Mouse (Mus musculus): Measurements from ENCODE around the gene Grap2. TPM values are rescaled to one million over a fixed set of nuclear protein-coding genes. Genes with fewer than 3 reads are reported as not detected.

Gene Grap2
- total and polyA plus RNA-seq, 3 experiments, result 0.62 to 5.1 TPM; not detected in 1

- no peaks in the 10 kb centered on the region for H3K36me3 ChIP-seq (ENCODE audit: control insufficient read depth in 1 of 2, insufficient read depth in 2 of 2, low read length in 2 of 2)
- H3K9me3 ChIP-seq (replicated peaks; ENCODE audit: insufficient read depth, low read length), result no peaks in the 10 kb centered on the region
- peak; percentile 6 for DNase-seq (ENCODE audit: low read depth, low spot score)
- no peaks in the 10 kb centered on the region for H3K79me2 ChIP-seq (ENCODE audit: control insufficient read depth, insufficient read depth, low read length, poor library complexity)
- no peaks in the 10 kb centered on the region for H3K4me1 ChIP-seq (ENCODE audit: control insufficient read depth in 1 of 2, insufficient read depth in 2 of 2, low read length in 2 of 2)
- H3K27me3 ChIP-seq (ENCODE audit: control insufficient read depth in 1 of 2, insufficient read depth in 2 of 2, low read length in 2 of 2), result peaks cover 6 to 9% of the 10 kb centered on the region in 2 experiments; a peak in 3 of 4 replicates
- no peak overlapping the region for H3K27ac ChIP-seq (ENCODE audit: control insufficient read depth, low read depth, low read length)
- TF ChIP-seq MAZ (IDR thresholded peaks at IDR 0.05; ENCODE audit: low read depth, low read length) (no peak), CTCF (IDR thresholded peaks at IDR 0.05 in 2 of 3, conservative IDR thresholded peaks at IDR 0.05 in 1 of 3; ENCODE audit: control insufficient read depth in 1 of 3, insufficient read depth in 1 of 3, low read depth in 2 of 3, low read length in 3 of 3, poor library complexity in 1 of 3, severe bottlenecking in 1 of 3) (no peak), JUND (IDR thresholded peaks at IDR 0.05; ENCODE audit: low read depth, low read length) (no peak), MYC (IDR thresholded peaks at IDR 0.05; ENCODE audit: low read depth, low read length) (no peak), NRF1 (IDR thresholded peaks at IDR 0.05; ENCODE audit: insufficient read depth, low read depth, low read length, poor library complexity, severe bottlenecking) (no peak), UBTF (IDR thresholded peaks at IDR 0.05; ENCODE audit: borderline replicate concordance, insufficient read depth, low read depth, low read length) (no peak), BHLHE40 (IDR thresholded peaks at IDR 0.05; ENCODE audit: borderline replicate concordance, low read depth, low read length) (no peak)
- H3K4me3 ChIP-seq (ENCODE audit: control insufficient read depth in 1 of 2, insufficient read depth in 1 of 2, low read depth in 2 of 2, low read length in 2 of 2), result no peak overlapping the region
- H3K9ac ChIP-seq (ENCODE audit: control insufficient read depth, low read depth, low read length, poor library complexity, severe bottlenecking), result no peak overlapping the region
Measured at GRCm38 (mm10) chr15:80653865-80654264, 81.5 kb downstream of the Grap2 start.

GRCm38 (mm10) chr15:80658815-80659471, 86.5 kb downstream of the Grap2 start:
- H3K27me3 ChIP-seq (ENCODE audit: control insufficient read depth in 1 of 2, insufficient read depth in 2 of 2, low read length in 2 of 2), result peaks cover 6 to 9% of the 10 kb centered on the region in 2 experiments; a peak in 3 of 4 replicates
- no peaks in the 10 kb centered on the region for H3K36me3 ChIP-seq (ENCODE audit: control insufficient read depth in 1 of 2, insufficient read depth in 2 of 2, low read length in 2 of 2)

More at GRCm38 (mm10) chr15:80658815-80659471, 86.5 kb downstream of the Grap2 start:
- no peak for DNase-seq (ENCODE audit: low read depth, low spot score)
- Histone ChIP-seq H3K27ac (ENCODE audit: control insufficient read depth, low read depth, low read length) (no peak overlapping the region), H3K4me1 (ENCODE audit: control insufficient read depth in 1 of 2, insufficient read depth in 2 of 2, low read length in 2 of 2) (no peaks in the 10 kb centered on the region), H3K9ac (ENCODE audit: control insufficient read depth, low read depth, low read length, poor library complexity, severe bottlenecking) (no peak overlapping the region), H3K4me3 (ENCODE audit: control insufficient read depth in 1 of 2, insufficient read depth in 1 of 2, low read depth in 2 of 2, low read length in 2 of 2) (no peak overlapping the region), H3K9me3 (replicated peaks; ENCODE audit: insufficient read depth, low read length) (no peaks in the 10 kb centered on the region), H3K79me2 (ENCODE audit: control insufficient read depth, insufficient read depth, low read length, poor library complexity) (no peaks in the 10 kb centered on the region)
- no peak for TF ChIP-seq MAFK (IDR thresholded peaks at IDR 0.05; ENCODE audit: borderline replicate concordance, low read depth, low read length)
- no peak for TF ChIP-seq TAL1 (IDR thresholded peaks at IDR 0.05; ENCODE audit: low read length)
- TF ChIP-seq HCFC1 (IDR thresholded peaks at IDR 0.05; ENCODE audit: low read depth, low read length), result no peak
- TF ChIP-seq CTCF (IDR thresholded peaks at IDR 0.05 in 2 of 3, conservative IDR thresholded peaks at IDR 0.05 in 1 of 3; ENCODE audit: control insufficient read depth in 1 of 3, insufficient read depth in 1 of 3, low read depth in 2 of 3, low read length in 3 of 3, poor library complexity in 1 of 3, severe bottlenecking in 1 of 3), result no peak
- no peak for TF ChIP-seq ZC3H11A (IDR thresholded peaks at IDR 0.05; ENCODE audit: low read depth, low read length)
- no peak for TF ChIP-seq NRF1 (IDR thresholded peaks at IDR 0.05; ENCODE audit: insufficient read depth, low read depth, low read length, poor library complexity, severe bottlenecking)
- no peak for TF ChIP-seq JUND (IDR thresholded peaks at IDR 0.05; ENCODE audit: low read depth, low read length)
- TF ChIP-seq POLR2A (IDR thresholded peaks at IDR 0.05; ENCODE audit: control insufficient read depth in 1 of 2, insufficient read depth in 1 of 2, low read depth in 1 of 2, low read length in 2 of 2, poor library complexity in 1 of 2), result no peak
- no peak for TF ChIP-seq TCF12 (IDR thresholded peaks at IDR 0.05; ENCODE audit: low read depth, low read length)
- no peak for TF ChIP-seq ZMIZ1 (IDR thresholded peaks at IDR 0.05; ENCODE audit: low read depth, low read length)
- TF ChIP-seq SIN3A (IDR thresholded peaks at IDR 0.05; ENCODE audit: low read length), result no peak
- no peak for TF ChIP-seq ETS1 (IDR thresholded peaks at IDR 0.05; ENCODE audit: low read depth, low read length)
- TF ChIP-seq EP300 (IDR thresholded peaks at IDR 0.05; ENCODE audit: low read depth in 1 of 2, low read length in 2 of 2), result no peak
- TF ChIP-seq GABPA (IDR thresholded peaks at IDR 0.05; ENCODE audit: low read depth, low read length), result no peak
- TF ChIP-seq RCOR1 (IDR thresholded peaks at IDR 0.05; ENCODE audit: low read depth, low read length), result no peak
- no peak for TF ChIP-seq ELF1 (IDR thresholded peaks at IDR 0.05; ENCODE audit: low read depth, low read length)
- TF ChIP-seq ZNF384 (IDR thresholded peaks at IDR 0.05; ENCODE audit: low read depth, low read length), result no peak
- no peak for TF ChIP-seq USF2 (IDR thresholded peaks at IDR 0.05; ENCODE audit: borderline replicate concordance in 1 of 2, insufficient read depth in 1 of 2, low read depth in 1 of 2, low read length in 2 of 2)
- TF ChIP-seq POLR2AphosphoS5 (IDR thresholded peaks at IDR 0.05; ENCODE audit: borderline replicate concordance, low read depth, low read length), result no peak

Data from MEL (cell line).